Mouse (Mus musculus) gastrocnemius, postnatal 14 days (tissue): ENCODE results near the gene Adgrg1. TPM values are rescaled to one million over a fixed set of nuclear protein-coding genes. Genes with fewer than 3 reads are reported as not detected.

Experiments
- DNase-seq: peaks from one replicate; pipeline ENCODE4 v3.0.0; 2021; ENCODE audit warnings: mixed read lengths
- intact Hi-C: fragments of 180-260 bp; cut with DNase I; formaldehyde crosslinking; loops from one replicate; pipeline ENCODE4 v1.15.1; 2025; ENCODE audit warnings: low total_unique reads
- total RNA-seq, 2 experiments: library from RNA; stranded (reverse); gene quantifications; 2 replicates each; pipeline ENCODE4 v1.2.3; 2021

Adgrg1 gene
- total RNA-seq, 2 experiments from 2014 or later, result 21.4 to 38.2 TPM

GRCm38 (mm10) chr8:94967554-94967953, 7.0 kb upstream of the Adgrg1 start:
- DNase-seq, result no peak
- intact Hi-C loops, result no loop called here

- no peak for DNase-seq
- intact Hi-C loops, result no loop called here
These were observed 1.3 kb upstream of the Adgrg1 start for GRCm38 (mm10) chr8:94973270-94973669.

GRCm38 (mm10) chr8:94973786-94974185, 765 bp upstream of the Adgrg1 start:
- DNase-seq, result no peak
- intact Hi-C loops, result no loop called here

GRCm38 (mm10) chr8:94976651-94977417, 2.3 kb downstream of the Adgrg1 start:
- intact Hi-C loops, result no loop called here
- DNase-seq, result no peak

GRCm38 (mm10) chr8:94978131-94978530, 3.6 kb downstream of the Adgrg1 start:
- intact Hi-C loops, result no loop called here
- no peak for DNase-seq

- DNase-seq, result no peak
- intact Hi-C loops, result no loop called here
These were observed 4.2 kb downstream of the Adgrg1 start for GRCm38 (mm10) chr8:94978593-94979319.

- intact Hi-C loops, result no loop called here
- no peak for DNase-seq
These were observed 5.6 kb downstream of the Adgrg1 start for GRCm38 (mm10) chr8:94980176-94980575.

GRCm38 (mm10) chr8:94980976-94981375, 6.4 kb downstream of the Adgrg1 start:
- intact Hi-C loops, result no loop called here
- no peak for DNase-seq

GRCm38 (mm10) chr8:94981848-94982247, 7.3 kb downstream of the Adgrg1 start:
- no peak for DNase-seq
- intact Hi-C loops, result no loop called here

- DNase-seq, result no peak
- intact Hi-C loops, result no loop called here
These were observed 8.6 kb downstream of the Adgrg1 start for GRCm38 (mm10) chr8:94983146-94983545.

GRCm38 (mm10) chr8:94983881-94984516, 9.4 kb downstream of the Adgrg1 start:
- DNase-seq, result peak; percentile 45
- intact Hi-C loops, result no loop called here

- intact Hi-C loops, result no loop called here
- DNase-seq, result no peak
These were observed 10.5 kb downstream of the Adgrg1 start for GRCm38 (mm10) chr8:94985023-94985422.

- peak; percentile 39 for DNase-seq
- intact Hi-C loops, result no loop called here
These were observed 12.1 kb downstream of the Adgrg1 start for GRCm38 (mm10) chr8:94986676-94987075.

GRCm38 (mm10) chr8:94987553-94987952, 13.0 kb downstream of the Adgrg1 start:
- intact Hi-C loops, result no loop called here
- no peak for DNase-seq

GRCm38 (mm10) chr8:94988619-94989018, 14.1 kb downstream of the Adgrg1 start:
- DNase-seq, result no peak

GRCm38 (mm10) chr8:94989711-94990110, 15.2 kb downstream of the Adgrg1 start:
- DNase-seq, result no peak
- intact Hi-C loops, result no loop called here

More at GRCm38 (mm10) chr8:94988619-94989018, 14.1 kb downstream of the Adgrg1 start:
- intact Hi-C loops, result no loop called here

- intact Hi-C loops, result no loop called here
These were observed 16.3 kb downstream of the Adgrg1 start for GRCm38 (mm10) chr8:94990598-94991453.

GRCm38 (mm10) chr8:94991454-94991994, 17.0 kb downstream of the Adgrg1 start:
- intact Hi-C loops, result no loop called here

More at GRCm38 (mm10) chr8:94990598-94991453, 16.3 kb downstream of the Adgrg1 start:
- DNase-seq, result no peak

GRCm38 (mm10) chr8:94992010-94992409, 17.5 kb downstream of the Adgrg1 start:
- intact Hi-C loops, result no loop called here

More at GRCm38 (mm10) chr8:94991454-94991994, 17.0 kb downstream of the Adgrg1 start:
- DNase-seq, result no peak

More at GRCm38 (mm10) chr8:94992010-94992409, 17.5 kb downstream of the Adgrg1 start:
- no peak for DNase-seq
